Mouse (Mus musculus): Measurements from ENCODE around the gene Spon1. TPM values are rescaled to one million over a fixed set of nuclear protein-coding genes. Genes with fewer than 3 reads are reported as not detected.

Spon1 gene
- total and polyA plus RNA-seq, 2 experiments from 2014 or later, result 20.7 to 21.6 TPM

GRCm38 (mm10) chr7:113961500-113961895 lies 195.7 kb downstream of the Spon1 start:
- WGBS, result 48% methylated on average over 3 of the region's 3 CpGs
- H3K4me3 ChIP-seq (ENCODE audit: low read depth, low read length), result no peak overlapping the region
- no peaks in the 10 kb centered on the region for H3K36me3 ChIP-seq (replicated peaks; ENCODE audit: control insufficient read depth, insufficient read depth, low read length)
- no peak overlapping the region for H3K4me2 ChIP-seq (ENCODE audit: low read depth, low read length)
- no peak overlapping the region for H3K27ac ChIP-seq (ENCODE audit: low read depth)
- H3K9me3 ChIP-seq (replicated peaks; ENCODE audit: control insufficient read depth, low read length), result no peaks in the 10 kb centered on the region
- no peaks in the 10 kb centered on the region for H3K27me3 ChIP-seq (ENCODE audit: control insufficient read depth, insufficient read depth, low read length)
- no peak for ATAC-seq (ENCODE audit: insufficient read depth, low read depth)
- TF ChIP-seq EP300 (IDR thresholded peaks at IDR 0.05; ENCODE audit: low read depth) (no peak), CTCF (IDR thresholded peaks at IDR 0.05; ENCODE audit: low read depth) (no peak)
- DNase-seq (ENCODE audit: low spot score), result no peak
- no peaks in the 10 kb centered on the region for H3K4me1 ChIP-seq (ENCODE audit: control insufficient read depth, insufficient read depth)
- H3K9ac ChIP-seq (replicated peaks; ENCODE audit: low read depth, low read length), result no peak overlapping the region

GRCm38 (mm10) chr7:113962078-113962477 lies 196.3 kb downstream of the Spon1 start:
- TF ChIP-seq CTCF (IDR thresholded peaks at IDR 0.05; ENCODE audit: low read depth), result no peak
- no peak for DNase-seq (ENCODE audit: low spot score)
- Histone ChIP-seq H3K4me3 (ENCODE audit: low read depth, low read length) (no peak overlapping the region), H3K9me3 (replicated peaks; ENCODE audit: control insufficient read depth, low read length) (no peaks in the 10 kb centered on the region), H3K36me3 (replicated peaks; ENCODE audit: control insufficient read depth, insufficient read depth, low read length) (no peaks in the 10 kb centered on the region), H3K4me2 (ENCODE audit: low read depth, low read length) (no peak overlapping the region), H3K27me3 (ENCODE audit: control insufficient read depth, insufficient read depth, low read length) (no peaks in the 10 kb centered on the region), H3K4me1 (ENCODE audit: control insufficient read depth, insufficient read depth) (no peaks in the 10 kb centered on the region), H3K27ac (ENCODE audit: low read depth) (no peak overlapping the region), H3K9ac (replicated peaks; ENCODE audit: low read depth, low read length) (no peak overlapping the region)
- 56% methylated on average over 4 of the region's 4 CpGs for WGBS
- ATAC-seq (ENCODE audit: insufficient read depth, low read depth), result no peak

- 58% methylated on average over 4 of the region's 4 CpGs for WGBS
- Histone ChIP-seq H3K9ac (replicated peaks; ENCODE audit: low read depth, low read length) (no peak overlapping the region), H3K9me3 (replicated peaks; ENCODE audit: control insufficient read depth, low read length) (no peaks in the 10 kb centered on the region), H3K4me1 (ENCODE audit: control insufficient read depth, insufficient read depth) (no peaks in the 10 kb centered on the region), H3K27ac (ENCODE audit: low read depth) (no peak overlapping the region), H3K27me3 (ENCODE audit: control insufficient read depth, insufficient read depth, low read length) (no peaks in the 10 kb centered on the region), H3K36me3 (replicated peaks; ENCODE audit: control insufficient read depth, insufficient read depth, low read length) (no peaks in the 10 kb centered on the region), H3K4me3 (ENCODE audit: low read depth, low read length) (no peak overlapping the region), H3K4me2 (ENCODE audit: low read depth, low read length) (no peak overlapping the region)
- ATAC-seq (ENCODE audit: insufficient read depth, low read depth) (no peak), DNase-seq (ENCODE audit: low spot score) (no peak)
- TF ChIP-seq CTCF (IDR thresholded peaks at IDR 0.05; ENCODE audit: low read depth), result no peak
- TF ChIP-seq EP300 (IDR thresholded peaks at IDR 0.05; ENCODE audit: low read depth), result no peak
Observed at GRCm38 (mm10) chr7:113963766-113964165, 198.0 kb downstream of the Spon1 start.

- no peak for ATAC-seq (ENCODE audit: insufficient read depth, low read depth)
- no peaks in the 10 kb centered on the region for H3K27me3 ChIP-seq (ENCODE audit: control insufficient read depth, insufficient read depth, low read length)
- no peak overlapping the region for H3K4me3 ChIP-seq (ENCODE audit: low read depth, low read length)
- TF ChIP-seq EP300 (IDR thresholded peaks at IDR 0.05; ENCODE audit: low read depth) (no peak), CTCF (IDR thresholded peaks at IDR 0.05; ENCODE audit: low read depth) (no peak)
- H3K27ac ChIP-seq (ENCODE audit: low read depth), result no peak overlapping the region
- H3K4me2 ChIP-seq (ENCODE audit: low read depth, low read length), result no peak overlapping the region
- 79% methylated on average over 8 of the region's 8 CpGs for WGBS
- no peak for DNase-seq (ENCODE audit: low spot score)
- no peaks in the 10 kb centered on the region for H3K9me3 ChIP-seq (replicated peaks; ENCODE audit: control insufficient read depth, low read length)
- H3K4me1 ChIP-seq (ENCODE audit: control insufficient read depth, insufficient read depth), result no peaks in the 10 kb centered on the region
- no peaks in the 10 kb centered on the region for H3K36me3 ChIP-seq (replicated peaks; ENCODE audit: control insufficient read depth, insufficient read depth, low read length)
- no peak overlapping the region for H3K9ac ChIP-seq (replicated peaks; ENCODE audit: low read depth, low read length)
Observed at GRCm38 (mm10) chr7:113965625-113966024, 199.8 kb downstream of the Spon1 start.

GRCm38 (mm10) chr7:113969182-113969581 lies 203.4 kb downstream of the Spon1 start:
- DNase-seq (ENCODE audit: low spot score), result no peak
- Histone ChIP-seq H3K4me2 (ENCODE audit: low read depth, low read length) (no peak overlapping the region), H3K9me3 (replicated peaks; ENCODE audit: control insufficient read depth, low read length) (no peaks in the 10 kb centered on the region), H3K4me1 (ENCODE audit: control insufficient read depth, insufficient read depth) (no peaks in the 10 kb centered on the region), H3K4me3 (ENCODE audit: low read depth, low read length) (no peak overlapping the region), H3K27me3 (ENCODE audit: control insufficient read depth, insufficient read depth, low read length) (no peaks in the 10 kb centered on the region), H3K27ac (ENCODE audit: low read depth) (no peak overlapping the region), H3K9ac (replicated peaks; ENCODE audit: low read depth, low read length) (no peak overlapping the region), H3K36me3 (replicated peaks; ENCODE audit: control insufficient read depth, insufficient read depth, low read length) (no peaks in the 10 kb centered on the region)
- no peak for ATAC-seq (ENCODE audit: insufficient read depth, low read depth)
- TF ChIP-seq CTCF (IDR thresholded peaks at IDR 0.05; ENCODE audit: low read depth) (no peak), EP300 (IDR thresholded peaks at IDR 0.05; ENCODE audit: low read depth) (no peak)

GRCm38 (mm10) chr7:113972536-113972935 lies 206.7 kb downstream of the Spon1 start:
- TF ChIP-seq EP300 (IDR thresholded peaks at IDR 0.05; ENCODE audit: low read depth) (no peak), CTCF (IDR thresholded peaks at IDR 0.05; ENCODE audit: low read depth) (no peak)
- Histone ChIP-seq H3K9ac (replicated peaks; ENCODE audit: low read depth, low read length) (no peak overlapping the region), H3K4me3 (ENCODE audit: low read depth, low read length) (no peak overlapping the region), H3K27me3 (ENCODE audit: control insufficient read depth, insufficient read depth, low read length) (no peaks in the 10 kb centered on the region), H3K27ac (ENCODE audit: low read depth) (no peak overlapping the region), H3K9me3 (replicated peaks; ENCODE audit: control insufficient read depth, low read length) (no peaks in the 10 kb centered on the region), H3K36me3 (replicated peaks; ENCODE audit: control insufficient read depth, insufficient read depth, low read length) (no peaks in the 10 kb centered on the region), H3K4me2 (ENCODE audit: low read depth, low read length) (no peak overlapping the region), H3K4me1 (ENCODE audit: control insufficient read depth, insufficient read depth) (no peaks in the 10 kb centered on the region)
- DNase-seq (ENCODE audit: low spot score) (no peak), ATAC-seq (ENCODE audit: insufficient read depth, low read depth) (no peak)
- WGBS, result 89% methylated on average over 4 of the region's 4 CpGs
